ENCODE assay signal across 8 mouse cellular contexts in the genomic region with DNA sequence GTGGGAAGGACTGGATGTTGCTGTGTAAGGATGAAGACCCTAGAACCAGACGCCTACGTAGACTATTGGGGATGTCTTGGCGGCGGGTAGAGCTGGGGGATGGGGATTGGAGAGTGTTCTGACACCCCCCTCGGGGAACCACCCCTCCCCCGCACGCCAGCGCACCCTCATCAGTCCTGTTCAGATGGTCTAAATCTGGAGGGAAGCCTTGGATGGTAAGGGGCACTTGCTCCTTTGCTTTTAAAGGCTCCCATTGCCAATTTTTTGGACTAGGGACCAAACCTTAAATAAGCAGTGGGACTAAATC. TPM values are rescaled to one million over a fixed set of nuclear protein-coding genes. Genes with fewer than 3 reads are reported as not detected.
A peak's percentile ranks its signal among the peaks of the same experiment; 100 is the strongest.
DNase-seq lines count a peak whose midpoint lies in the region; ATAC-seq and TF ChIP-seq lines count a peak whose summit lies in the region.

No protein-coding gene starts in this region.

- H3K4me3 ChIP-seq in ES-E14 (ENCODE audit: insufficient read depth in 1 of 2, low read depth in 1 of 2, low read length in 2 of 2, poor library complexity in 1 of 2, severe bottlenecking in 1 of 2): peak overlapping the region; percentile 77 to 81
- H3K4me3 ChIP-seq in embryonic facial prominence, embryonic 12.5 days: peak overlapping the region; percentile 55
- H3K4me3 ChIP-seq in intestine, embryonic 16.5 days (ENCODE audit: low read length): peak overlapping the region; percentile 58
- peak overlapping the region; percentile 53 for H3K4me3 ChIP-seq in neural tube, embryonic 12.5 days

- ATAC-seq in embryonic facial prominence, embryonic 12.5 days (ENCODE audit: insufficient number of reproducible peaks, insufficient read depth, low FRiP score, low TSS enrichment): 0 out of 2 replicates have a peak, but pooled peaks have one; percentile 14
- peak; percentile 4; the same call in 1 of the 2 replicates for ATAC-seq in intestine, embryonic 16.5 days
- peak; percentile 35; the same call in 1 of the 2 replicates for ATAC-seq in neural tube, embryonic 12.5 days (ENCODE audit: low FRiP score, low read depth)

- WGBS in embryonic facial prominence, embryonic 12.5 days: 15% methylated on average over 8 of the region's 8 CpGs
- WGBS in intestine, embryonic 16.5 days: 10% methylated on average over 8 of the region's 8 CpGs
- 11% methylated on average over 8 of the region's 8 CpGs for WGBS in neural tube, embryonic 12.5 days

- H3K36me3 ChIP-seq in ES-E14 (ENCODE audit: control insufficient read depth, insufficient read depth, low read length, poor library complexity, severe bottlenecking): no peaks in the 10 kb centered on the region
- H3K36me3 ChIP-seq in embryonic facial prominence, embryonic 12.5 days: no peaks in the 10 kb centered on the region
- H3K36me3 ChIP-seq in intestine, embryonic 16.5 days (ENCODE audit: control insufficient read depth, insufficient read depth, low read length): no peaks in the 10 kb centered on the region
- no peaks in the 10 kb centered on the region for H3K36me3 ChIP-seq in neural tube, embryonic 12.5 days

- peaks cover 0 to 2% of the 10 kb centered on the region in 2 experiments; a peak in 1 of 4 replicates for H3K4me1 ChIP-seq in ES-E14 (ENCODE audit: control insufficient read depth in 2 of 2, insufficient read depth in 2 of 2, low read length in 2 of 2, poor library complexity in 1 of 2)
- no peaks in the 10 kb centered on the region for H3K4me1 ChIP-seq in embryonic facial prominence, embryonic 12.5 days
- no peaks in the 10 kb centered on the region for H3K4me1 ChIP-seq in intestine, embryonic 16.5 days (ENCODE audit: control insufficient read depth, insufficient read depth, low read length)
- H3K4me1 ChIP-seq in neural tube, embryonic 12.5 days: no peaks in the 10 kb centered on the region

- H3K27ac ChIP-seq in ES-E14 (ENCODE audit: insufficient read depth, low read depth, low read length, poor library complexity, severe bottlenecking): no peak overlapping the region
- H3K27ac ChIP-seq in embryonic facial prominence, embryonic 12.5 days: no peak overlapping the region
- no peak overlapping the region for H3K27ac ChIP-seq in intestine, embryonic 16.5 days (ENCODE audit: low read length)
- no peak overlapping the region for H3K27ac ChIP-seq in neural tube, embryonic 12.5 days

- DNase-seq in kidney, postnatal 10 days: peak; percentile 5
- no peak for DNase-seq in kidney, postnatal 36 days
- DNase-seq in ES-E14 (ENCODE audit: low read depth, low spot score): no peak
- DNase-seq in spleen, adult 12 weeks (ENCODE audit: low spot score): no peak
- DNase-seq in layer of hippocampus, adult 9-11 months: no peak

- peak overlapping the region; percentile 76; the same call in 1 of the 2 replicates for H3K9ac ChIP-seq in ES-E14 (ENCODE audit: insufficient read depth, low read depth, low read length, poor library complexity, severe bottlenecking)
- 0 out of 2 replicates have a peak overlapping the region, but pooled peaks have one; percentile 62 for H3K9ac ChIP-seq in embryonic facial prominence, embryonic 12.5 days
- H3K9ac ChIP-seq in intestine, embryonic 16.5 days (ENCODE audit: low read depth, low read length): peak overlapping the region; percentile 67
- H3K9ac ChIP-seq in neural tube, embryonic 12.5 days: peak overlapping the region; percentile 66

- in situ Hi-C loops in ES-E14 (cut with MboI; ENCODE audit: low sequenced_read_pairs in 2 of 2, unreplicated experiment in 2 of 2): no loop called here

- H3K4me2 ChIP-seq in embryonic facial prominence, embryonic 12.5 days (replicated peaks): peak overlapping the region; percentile 55
- peak overlapping the region; percentile 58 for H3K4me2 ChIP-seq in intestine, embryonic 16.5 days (ENCODE audit: low read depth, low read length)
- H3K4me2 ChIP-seq in neural tube, embryonic 12.5 days (replicated peaks): peak overlapping the region; percentile 60

- H3K9me3 ChIP-seq in ES-E14 (ENCODE audit: control insufficient read depth, insufficient read depth, low read depth, low read length): no peaks in the 10 kb centered on the region
- H3K9me3 ChIP-seq in embryonic facial prominence, embryonic 12.5 days: no peaks in the 10 kb centered on the region
- no peaks in the 10 kb centered on the region for H3K9me3 ChIP-seq in intestine, embryonic 16.5 days (ENCODE audit: control insufficient read depth, low read length)
- H3K9me3 ChIP-seq in neural tube, embryonic 12.5 days: no peaks in the 10 kb centered on the region

- no peaks in the 10 kb centered on the region for H3K27me3 ChIP-seq in embryonic facial prominence, embryonic 12.5 days
- H3K27me3 ChIP-seq in intestine, embryonic 16.5 days (replicated peaks; ENCODE audit: control insufficient read depth, insufficient read depth, low read length): no peaks in the 10 kb centered on the region
- no peaks in the 10 kb centered on the region for H3K27me3 ChIP-seq in neural tube, embryonic 12.5 days (replicated peaks)

TF ChIP-seq in ES-E14, 5 proteins besides CTCF, POLR2A, EP300 and RAD21:
- TF ChIP-seq ZNF384 (IDR thresholded peaks at IDR 0.05; ENCODE audit: low read depth, low read length) (no peak), HCFC1 (IDR thresholded peaks at IDR 0.05; ENCODE audit: borderline replicate concordance, insufficient read depth, low read length) (no peak), ZC3H11A (IDR thresholded peaks at IDR 0.05; ENCODE audit: borderline replicate concordance, low read depth, low read length) (no peak), CHD2 (IDR thresholded peaks at IDR 0.05; ENCODE audit: low read depth, low read length) (no peak), MAFK (IDR thresholded peaks at IDR 0.05; ENCODE audit: insufficient read depth, low read depth, low read length) (no peak)

RNA-seq across cellular contexts. Expression of a gene that starts 1.1 kb away (rescaled TPM):
- total RNA-seq in ES-E14 (2012; rRNA removed): 9.0 and 11.0 TPM in 2 replicates
- polyA plus RNA-seq in embryonic facial prominence, embryonic 12.5 days (2016; fragmentation: Nextera tagmentation; extraction: Ambion mirVana): 19.8 and 20.2 TPM in 2 replicates
- 6.1 and 6.9 TPM in 2 replicates for polyA plus RNA-seq in intestine, embryonic 16.5 days (2015; fragmentation: Nextera tagmentation; extraction: Ambion mirVana)
- polyA plus RNA-seq in neural tube, embryonic 12.5 days (2016; fragmentation: Nextera tagmentation; extraction: Ambion mirVana): 18.5 and 21.8 TPM in 2 replicates
